Mouse (Mus musculus): Measurements from ENCODE around the gene Gm9045. TPM values are rescaled to one million over a fixed set of nuclear protein-coding genes. Genes with fewer than 3 reads are reported as not detected.
"Not testable (repeated sequence)": the region's sequence is repeated elsewhere in the genome, so short reads cannot be mapped to it uniquely, and the experiment has no call there.

Gene Gm9045
- polyA plus RNA-seq (2014; fragmentation: Nextera tagmentation; extraction: Ambion mirVana) = not detected in 2 replicates

- ATAC-seq (replicated peaks; ENCODE audit: low FRiP score); H3K9ac ChIP-seq (ENCODE audit: low read depth, low read length); H3K9me3 ChIP-seq (ENCODE audit: control insufficient read depth, low read length); H3K36me3 ChIP-seq (ENCODE audit: control insufficient read depth, insufficient read depth, low read length); DNase-seq (ENCODE audit: low spot score); H3K27me3 ChIP-seq (replicated peaks; ENCODE audit: control insufficient read depth, insufficient read depth, low read length); H3K4me2 ChIP-seq; H3K4me1 ChIP-seq (replicated peaks; ENCODE audit: control insufficient read depth, insufficient read depth, low read length); H3K27ac ChIP-seq (ENCODE audit: low read depth, low read length); H3K4me3 ChIP-seq (ENCODE audit: low read depth, low read length): not testable (repeated sequence)
- no CpG with 5 or more reads among the region's 14 CpGs for WGBS
Measured at GRCm38 (mm10) chr10:118337731-118338130, at the start of gene Gm9045. TSS of gene Gm9045 (minus strand) at chr10:118337831.

- no peak overlapping the region for H3K9ac ChIP-seq (ENCODE audit: low read depth, low read length)
- WGBS = 11% methylated on average over 10 of the region's 10 CpGs
- DNase-seq (ENCODE audit: low spot score) = peak; percentile 59
- peak; percentile 82 for ATAC-seq (replicated peaks; ENCODE audit: low FRiP score)
- no peak overlapping the region for H3K27ac ChIP-seq (ENCODE audit: low read depth, low read length)
- H3K4me3 ChIP-seq (ENCODE audit: low read depth, low read length) = no peak overlapping the region
- H3K27me3 ChIP-seq (replicated peaks; ENCODE audit: control insufficient read depth, insufficient read depth, low read length) = no peaks in the 10 kb centered on the region
- no peaks in the 10 kb centered on the region for H3K4me1 ChIP-seq (replicated peaks; ENCODE audit: control insufficient read depth, insufficient read depth, low read length)
- no peaks in the 10 kb centered on the region for H3K9me3 ChIP-seq (ENCODE audit: control insufficient read depth, low read length)
- H3K4me2 ChIP-seq = peak overlapping the region; percentile 37; the same call in 1 of the 2 replicates
- no peaks in the 10 kb centered on the region for H3K36me3 ChIP-seq (ENCODE audit: control insufficient read depth, insufficient read depth, low read length)
Measured at GRCm38 (mm10) chr10:118370443-118370842, 32.8 kb upstream of the Gm9045 start.

- Histone ChIP-seq H3K27me3 (replicated peaks; ENCODE audit: control insufficient read depth, insufficient read depth, low read length) (no peaks in the 10 kb centered on the region), H3K9ac (ENCODE audit: low read depth, low read length) (no peak overlapping the region), H3K4me3 (ENCODE audit: low read depth, low read length) (no peak overlapping the region), H3K36me3 (ENCODE audit: control insufficient read depth, insufficient read depth, low read length) (no peaks in the 10 kb centered on the region), H3K27ac (ENCODE audit: low read depth, low read length) (no peak overlapping the region), H3K9me3 (ENCODE audit: control insufficient read depth, low read length) (no peaks in the 10 kb centered on the region), H3K4me1 (replicated peaks; ENCODE audit: control insufficient read depth, insufficient read depth, low read length) (no peaks in the 10 kb centered on the region), H3K4me2 (no peak overlapping the region)
- ATAC-seq (replicated peaks; ENCODE audit: low FRiP score) = no peak
- DNase-seq (ENCODE audit: low spot score) = no peak
- whole genome bisulfite sequencing = 87% methylated on average over 9 of the region's 9 CpGs
Measured at GRCm38 (mm10) chr10:118369518-118369917, 31.9 kb upstream of the Gm9045 start.

GRCm38 (mm10) chr10:118354005-118354404 is 16.4 kb upstream of the Gm9045 start, which contains the start of gene Gm9049:
TSS of gene Gm9049 (minus strand) at chr10:118354105.
- H3K4me3 ChIP-seq (ENCODE audit: low read depth, low read length); H3K9ac ChIP-seq (ENCODE audit: low read depth, low read length); H3K27ac ChIP-seq (ENCODE audit: low read depth, low read length); H3K36me3 ChIP-seq (ENCODE audit: control insufficient read depth, insufficient read depth, low read length); H3K4me2 ChIP-seq; ATAC-seq (replicated peaks; ENCODE audit: low FRiP score); H3K4me1 ChIP-seq (replicated peaks; ENCODE audit: control insufficient read depth, insufficient read depth, low read length); H3K9me3 ChIP-seq (ENCODE audit: control insufficient read depth, low read length); DNase-seq (ENCODE audit: low spot score); H3K27me3 ChIP-seq (replicated peaks; ENCODE audit: control insufficient read depth, insufficient read depth, low read length): not testable (repeated sequence)
- WGBS = no CpG with 5 or more reads among the region's 11 CpGs

- not testable (repeated sequence) for H3K27me3 ChIP-seq (replicated peaks; ENCODE audit: control insufficient read depth, insufficient read depth, low read length); H3K9me3 ChIP-seq (ENCODE audit: control insufficient read depth, low read length); DNase-seq (ENCODE audit: low spot score); H3K4me3 ChIP-seq (ENCODE audit: low read depth, low read length); H3K36me3 ChIP-seq (ENCODE audit: control insufficient read depth, insufficient read depth, low read length); H3K4me1 ChIP-seq (replicated peaks; ENCODE audit: control insufficient read depth, insufficient read depth, low read length); H3K4me2 ChIP-seq; ATAC-seq (replicated peaks; ENCODE audit: low FRiP score); H3K9ac ChIP-seq (ENCODE audit: low read depth, low read length); H3K27ac ChIP-seq (ENCODE audit: low read depth, low read length)
- 100% methylated on average over 1 of the region's 14 CpGs for WGBS
Measured at GRCm38 (mm10) chr10:118348579-118348978, 10.9 kb upstream of the Gm9045 start, which contains the start of gene Gm9048. TSS of gene Gm9048 (minus strand) at chr10:118348679.

- no CpG with 5 or more reads among the region's 14 CpGs for WGBS
- H3K36me3 ChIP-seq (ENCODE audit: control insufficient read depth, insufficient read depth, low read length); H3K4me2 ChIP-seq; H3K9me3 ChIP-seq (ENCODE audit: control insufficient read depth, low read length); H3K4me1 ChIP-seq (replicated peaks; ENCODE audit: control insufficient read depth, insufficient read depth, low read length); H3K27me3 ChIP-seq (replicated peaks; ENCODE audit: control insufficient read depth, insufficient read depth, low read length); DNase-seq (ENCODE audit: low spot score); ATAC-seq (replicated peaks; ENCODE audit: low FRiP score); H3K27ac ChIP-seq (ENCODE audit: low read depth, low read length); H3K9ac ChIP-seq (ENCODE audit: low read depth, low read length); H3K4me3 ChIP-seq (ENCODE audit: low read depth, low read length): not testable (repeated sequence)
Measured at GRCm38 (mm10) chr10:118343155-118343554, 5.5 kb upstream of the Gm9045 start, which contains the start of gene Gm9046. TSS of gene Gm9046 (minus strand) at chr10:118343255.

GRCm38 (mm10) chr10:118332308-118332707 is 5.3 kb downstream of the Gm9045 start, which contains the start of gene Gm9044:
TSS of gene Gm9044 (minus strand) at chr10:118332408.
- not testable (repeated sequence) for ATAC-seq (replicated peaks; ENCODE audit: low FRiP score); H3K27ac ChIP-seq (ENCODE audit: low read depth, low read length); H3K27me3 ChIP-seq (replicated peaks; ENCODE audit: control insufficient read depth, insufficient read depth, low read length); H3K4me3 ChIP-seq (ENCODE audit: low read depth, low read length); DNase-seq (ENCODE audit: low spot score); H3K36me3 ChIP-seq (ENCODE audit: control insufficient read depth, insufficient read depth, low read length); H3K4me2 ChIP-seq; H3K9me3 ChIP-seq (ENCODE audit: control insufficient read depth, low read length); H3K9ac ChIP-seq (ENCODE audit: low read depth, low read length); H3K4me1 ChIP-seq (replicated peaks; ENCODE audit: control insufficient read depth, insufficient read depth, low read length)
- no CpG with 5 or more reads among the region's 14 CpGs for WGBS

GRCm38 (mm10) chr10:118326869-118327268 is 10.8 kb downstream of the Gm9045 start, which contains the start of gene Gm9040:
TSS of gene Gm9040 (minus strand) at chr10:118326969.
- H3K27me3 ChIP-seq (replicated peaks; ENCODE audit: control insufficient read depth, insufficient read depth, low read length); H3K4me1 ChIP-seq (replicated peaks; ENCODE audit: control insufficient read depth, insufficient read depth, low read length); H3K36me3 ChIP-seq (ENCODE audit: control insufficient read depth, insufficient read depth, low read length); H3K27ac ChIP-seq (ENCODE audit: low read depth, low read length); H3K9ac ChIP-seq (ENCODE audit: low read depth, low read length); H3K4me2 ChIP-seq; DNase-seq (ENCODE audit: low spot score); H3K9me3 ChIP-seq (ENCODE audit: control insufficient read depth, low read length); H3K4me3 ChIP-seq (ENCODE audit: low read depth, low read length); ATAC-seq (replicated peaks; ENCODE audit: low FRiP score): not testable (repeated sequence)
- WGBS = no CpG with 5 or more reads among the region's 11 CpGs

GRCm38 (mm10) chr10:118319024-118319423 is 18.6 kb downstream of the Gm9045 start:
- WGBS = 47% methylated on average over 8 of the region's 8 CpGs
- no peaks in the 10 kb centered on the region for H3K27me3 ChIP-seq (replicated peaks; ENCODE audit: control insufficient read depth, insufficient read depth, low read length)
- H3K4me3 ChIP-seq (ENCODE audit: low read depth, low read length) = no peak overlapping the region
- no peak overlapping the region for H3K27ac ChIP-seq (ENCODE audit: low read depth, low read length)
- H3K4me1 ChIP-seq (replicated peaks; ENCODE audit: control insufficient read depth, insufficient read depth, low read length) = no peaks in the 10 kb centered on the region
- DNase-seq (ENCODE audit: low spot score) (no peak), ATAC-seq (replicated peaks; ENCODE audit: low FRiP score) (no peak)
- H3K36me3 ChIP-seq (ENCODE audit: control insufficient read depth, insufficient read depth, low read length) = no peaks in the 10 kb centered on the region
- no peak overlapping the region for H3K4me2 ChIP-seq
- no peaks in the 10 kb centered on the region for H3K9me3 ChIP-seq (ENCODE audit: control insufficient read depth, low read length)
- H3K9ac ChIP-seq (ENCODE audit: low read depth, low read length) = no peak overlapping the region

Measured in liver, embryonic 11.5 days (tissue).